Mouse (Mus musculus): ENCODE data around the gene Pakap.

Gene Pakap

GRCm38 (mm10) chr4:57575686-57576085 is 7.7 kb downstream of the Pakap start:
- DNase-seq: no peak

GRCm38 (mm10) chr4:57576095-57576494 is 8.1 kb downstream of the Pakap start:
- DNase-seq: no peak

- no peak for DNase-seq
Observed at GRCm38 (mm10) chr4:57579683-57580082, 11.7 kb downstream of the Pakap start.

- no peak for DNase-seq
Observed at GRCm38 (mm10) chr4:57585281-57585800, 17.4 kb downstream of the Pakap start.

GRCm38 (mm10) chr4:57586933-57587658 is 19.1 kb downstream of the Pakap start:
- DNase-seq: no peak

GRCm38 (mm10) chr4:57588356-57588755 is 20.4 kb downstream of the Pakap start:
- no peak for DNase-seq

- no peak for DNase-seq
Observed at GRCm38 (mm10) chr4:57592751-57593150, 24.8 kb downstream of the Pakap start.

- no peak for DNase-seq
Observed at GRCm38 (mm10) chr4:57599946-57600345, 32.0 kb downstream of the Pakap start.

- DNase-seq: no peak
Observed at GRCm38 (mm10) chr4:57600685-57601457, 32.9 kb downstream of the Pakap start.

GRCm38 (mm10) chr4:57601458-57601835 is 33.5 kb downstream of the Pakap start:
- no peak for DNase-seq

- peak; percentile 44 for DNase-seq
Observed at GRCm38 (mm10) chr4:57601903-57602617, 34.1 kb downstream of the Pakap start.

- no peak for DNase-seq
Observed at GRCm38 (mm10) chr4:57606258-57606657, 38.3 kb downstream of the Pakap start.

- peak; percentile 83 for DNase-seq
Observed at GRCm38 (mm10) chr4:57607247-57607942, 39.4 kb downstream of the Pakap start.

GRCm38 (mm10) chr4:57611303-57612077 is 43.5 kb downstream of the Pakap start:
- no peak for DNase-seq

- DNase-seq: no peak
Observed at GRCm38 (mm10) chr4:57612716-57613115, 44.7 kb downstream of the Pakap start.

GRCm38 (mm10) chr4:57614686-57615085 is 46.7 kb downstream of the Pakap start:
- DNase-seq: no peak

- no peak for DNase-seq
Observed at GRCm38 (mm10) chr4:57618743-57619142, 50.8 kb downstream of the Pakap start.

- DNase-seq: no peak
Observed at GRCm38 (mm10) chr4:57622816-57623215, 54.8 kb downstream of the Pakap start.

GRCm38 (mm10) chr4:57624819-57625218 is 56.8 kb downstream of the Pakap start:
- DNase-seq: no peak

- DNase-seq: no peak
Observed at GRCm38 (mm10) chr4:57625306-57625705, 57.3 kb downstream of the Pakap start.

- no peak for DNase-seq
Observed at GRCm38 (mm10) chr4:57625756-57626155, 57.8 kb downstream of the Pakap start.

- no peak for DNase-seq
Observed at GRCm38 (mm10) chr4:57626921-57627320, 58.9 kb downstream of the Pakap start.
